Mouse (Mus musculus) ES-CJ7 (cell line): ENCODE data around the gene Arhgap22.

Source experiments
- DNase-seq: peaks from one replicate; pipeline ENCODE4 v3.0.0; 2011; ENCODE audit warnings: low read depth, low spot score

The Arhgap22 gene

GRCm38 (mm10) chr14:33213823-33214766, at the start of gene Arhgap22:
Gene Arhgap22, plus strand, starts transcription at chr14:33214026.
- peak; percentile 81 for DNase-seq

- no peak for DNase-seq
These were observed 45.1 kb upstream of the Arhgap22 start for GRCm38 (mm10) chr14:33168750-33169149.

- no peak for DNase-seq
These were observed 41.9 kb upstream of the Arhgap22 start for GRCm38 (mm10) chr14:33171942-33172341.

GRCm38 (mm10) chr14:33175059-33175821, 38.6 kb upstream of the Arhgap22 start:
- DNase-seq, result no peak

- DNase-seq, result no peak
These were observed 33.7 kb upstream of the Arhgap22 start for GRCm38 (mm10) chr14:33180102-33180501.

- DNase-seq, result no peak
These were observed 28.6 kb upstream of the Arhgap22 start, which contains the start of gene Wdfy4 for GRCm38 (mm10) chr14:33185068-33185800. Gene Wdfy4, minus strand, starts transcription at chr14:33185508.

GRCm38 (mm10) chr14:33187201-33187600, 26.6 kb upstream of the Arhgap22 start:
- no peak for DNase-seq

GRCm38 (mm10) chr14:33189230-33189629, 24.6 kb upstream of the Arhgap22 start:
- DNase-seq, result no peak

- DNase-seq, result no peak
These were observed 23.9 kb upstream of the Arhgap22 start for GRCm38 (mm10) chr14:33189849-33190423.

GRCm38 (mm10) chr14:33190646-33191045, 23.2 kb upstream of the Arhgap22 start:
- no peak for DNase-seq

GRCm38 (mm10) chr14:33193762-33194161, 20.1 kb upstream of the Arhgap22 start:
- DNase-seq, result no peak

- no peak for DNase-seq
These were observed 19.6 kb upstream of the Arhgap22 start for GRCm38 (mm10) chr14:33194241-33194640.

GRCm38 (mm10) chr14:33202161-33202560, 11.7 kb upstream of the Arhgap22 start:
- no peak for DNase-seq

GRCm38 (mm10) chr14:33202885-33203284, 10.9 kb upstream of the Arhgap22 start:
- DNase-seq, result no peak

GRCm38 (mm10) chr14:33203777-33204176, 10.0 kb upstream of the Arhgap22 start:
- DNase-seq, result no peak

- no peak for DNase-seq
These were observed 8.4 kb upstream of the Arhgap22 start for GRCm38 (mm10) chr14:33205280-33205965.

- peak; percentile 63 for DNase-seq
These were observed 6.8 kb upstream of the Arhgap22 start for GRCm38 (mm10) chr14:33207011-33207410.

GRCm38 (mm10) chr14:33208331-33208730, 5.5 kb upstream of the Arhgap22 start:
- no peak for DNase-seq

GRCm38 (mm10) chr14:33210806-33211205, 3.0 kb upstream of the Arhgap22 start:
- no peak for DNase-seq

- no peak for DNase-seq
These were observed 1.4 kb upstream of the Arhgap22 start for GRCm38 (mm10) chr14:33212271-33212957.
